Mouse (Mus musculus): ENCODE measurements at regions not wholly inside any gene's neighbourhood (a gene's known extent, or its start where the extent isn't known, plus 50 kb on each side); places are given as distances from the start of the nearest gene placed in this dataset.

DNA sequence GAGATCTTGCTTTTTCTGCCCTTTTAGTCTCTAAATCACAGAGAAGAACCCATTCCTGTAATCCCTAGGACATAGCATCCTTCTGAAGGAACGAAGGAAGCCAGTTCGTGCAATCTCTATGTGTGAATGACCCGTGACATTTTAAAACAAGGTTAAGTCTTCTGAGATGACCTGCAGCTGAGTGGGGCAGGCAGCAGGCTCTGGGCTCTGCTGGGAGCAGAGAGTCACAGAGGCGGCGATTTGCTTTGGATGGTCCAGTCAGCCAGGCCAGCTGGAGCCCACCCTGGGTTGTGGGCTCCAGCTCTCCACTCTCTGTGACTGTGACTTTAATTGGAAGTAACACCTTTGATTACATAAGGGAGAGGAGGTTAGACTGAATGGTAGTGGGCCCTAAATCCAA, 92.1 kb upstream of the Gm14444 start:
- TF ChIP-seq CTCF (IDR thresholded peaks at IDR 0.05; ENCODE audit: low read depth): no peak
- TF ChIP-seq EP300 (IDR thresholded peaks at IDR 0.05; ENCODE audit: low read depth): no peak

All from heart, postnatal 0 days (tissue).